Mouse (Mus musculus): Measurements from ENCODE around the gene Pgam1. TPM values are rescaled to one million over a fixed set of nuclear protein-coding genes. Genes with fewer than 3 reads are reported as not detected.

Gene Pgam1
- total RNA-seq, 2 experiments from 2014 or later = 502 to 540 TPM

- no peak overlapping the region for H3K27ac ChIP-seq
- no peak overlapping the region for H3K4me3 ChIP-seq
- peak; percentile 80 for TF ChIP-seq CTCF (conservative IDR thresholded peaks at IDR 0.05)
- DNase-seq (ENCODE audit: low spot score in 2 of 2) = peak in 1 of 2 experiments; percentile 21
These were observed 12.9 kb upstream of the Pgam1 start for GRCm38 (mm10) chr19:41898860-41899259.

- no peak for DNase-seq (ENCODE audit: low spot score in 2 of 2)
- no peak overlapping the region for H3K4me3 ChIP-seq
- H3K27ac ChIP-seq = no peak overlapping the region
- TF ChIP-seq CTCF (conservative IDR thresholded peaks at IDR 0.05) = no peak
These were observed 11.1 kb upstream of the Pgam1 start for GRCm38 (mm10) chr19:41900495-41901090.

- TF ChIP-seq CTCF (conservative IDR thresholded peaks at IDR 0.05) = no peak
These were observed 10.0 kb upstream of the Pgam1 start for GRCm38 (mm10) chr19:41901696-41902095.

GRCm38 (mm10) chr19:41902848-41903593 lies 8.7 kb upstream of the Pgam1 start:
- H3K27ac ChIP-seq = no peak overlapping the region
- no peak overlapping the region for H3K4me3 ChIP-seq
- no peak for TF ChIP-seq CTCF (conservative IDR thresholded peaks at IDR 0.05)
- no peak for DNase-seq (ENCODE audit: low spot score in 2 of 2)

More at GRCm38 (mm10) chr19:41901696-41902095, 10.0 kb upstream of the Pgam1 start:
- Histone ChIP-seq H3K27ac (no peak overlapping the region), H3K4me3 (no peak overlapping the region)
- DNase-seq (ENCODE audit: low spot score in 2 of 2) = no peak

GRCm38 (mm10) chr19:41905246-41905645 lies 6.5 kb upstream of the Pgam1 start:
- H3K4me3 ChIP-seq = no peak overlapping the region
- no peak overlapping the region for H3K27ac ChIP-seq
- TF ChIP-seq CTCF (conservative IDR thresholded peaks at IDR 0.05) = no peak
- no peak for DNase-seq (ENCODE audit: low spot score in 2 of 2)

GRCm38 (mm10) chr19:41906311-41907078 lies 5.2 kb upstream of the Pgam1 start:
- H3K4me3 ChIP-seq = no peak overlapping the region
- no peak for TF ChIP-seq CTCF (conservative IDR thresholded peaks at IDR 0.05)
- DNase-seq (ENCODE audit: low spot score in 2 of 2) = no peak

GRCm38 (mm10) chr19:41907079-41907760 lies 4.5 kb upstream of the Pgam1 start:
- DNase-seq (ENCODE audit: low spot score in 2 of 2) = no peak
- Histone ChIP-seq H3K27ac (no peak overlapping the region), H3K4me3 (no peak overlapping the region)
- no peak for TF ChIP-seq CTCF (conservative IDR thresholded peaks at IDR 0.05)

More at GRCm38 (mm10) chr19:41906311-41907078, 5.2 kb upstream of the Pgam1 start:
- H3K27ac ChIP-seq = no peak overlapping the region

- Histone ChIP-seq H3K27ac (no peak overlapping the region), H3K4me3 (no peak overlapping the region)
- TF ChIP-seq CTCF (conservative IDR thresholded peaks at IDR 0.05) = no peak
- DNase-seq (ENCODE audit: low spot score in 2 of 2) = no peak
These were observed 3.0 kb upstream of the Pgam1 start for GRCm38 (mm10) chr19:41908736-41909135.

- no peak for TF ChIP-seq CTCF (conservative IDR thresholded peaks at IDR 0.05)
These were observed 1.3 kb upstream of the Pgam1 start for GRCm38 (mm10) chr19:41910396-41910795.

GRCm38 (mm10) chr19:41912121-41913080 lies 678 bp downstream of the Pgam1 start:
- H3K4me3 ChIP-seq = peak overlapping the region; percentile 95
- TF ChIP-seq CTCF (conservative IDR thresholded peaks at IDR 0.05) = no peak
- peak in 1 of 2 experiments; percentile 30 for DNase-seq (ENCODE audit: low spot score in 2 of 2)
- H3K27ac ChIP-seq = peak overlapping the region; percentile 91

More at GRCm38 (mm10) chr19:41910396-41910795, 1.3 kb upstream of the Pgam1 start:
- no peak for DNase-seq (ENCODE audit: low spot score in 2 of 2)
- Histone ChIP-seq H3K27ac (no peak overlapping the region), H3K4me3 (no peak overlapping the region)

GRCm38 (mm10) chr19:41913774-41914591 lies 2.3 kb downstream of the Pgam1 start:
- peak overlapping the region; percentile 95 for H3K4me3 ChIP-seq
- peak overlapping the region; percentile 60 for H3K27ac ChIP-seq
- no peak for DNase-seq (ENCODE audit: low spot score in 2 of 2)
- TF ChIP-seq CTCF (conservative IDR thresholded peaks at IDR 0.05) = no peak
